Mouse (Mus musculus) heart, adult 10 weeks (tissue): ENCODE data around the gene 1700019A02Rik. TPM values are rescaled to one million over a fixed set of nuclear protein-coding genes. Genes with fewer than 3 reads are reported as not detected.

Experiments
- polyA plus RNA-seq: library from polyadenylated mRNA; stranded (reverse); fragments of 350-450 nt; fragmentation: Illumina TruSeq; extraction: RNeasy Lipid Tissue Mini Kit (QIAGEN cat#74804); gene quantifications from one replicate; pipeline ENCODE4 v1.2.3, GENCODE M21; 2014; ENCODE audit warnings: low read depth, low replicate concordance

The 1700019A02Rik gene
- polyA plus RNA-seq, result not detected

DNA sequence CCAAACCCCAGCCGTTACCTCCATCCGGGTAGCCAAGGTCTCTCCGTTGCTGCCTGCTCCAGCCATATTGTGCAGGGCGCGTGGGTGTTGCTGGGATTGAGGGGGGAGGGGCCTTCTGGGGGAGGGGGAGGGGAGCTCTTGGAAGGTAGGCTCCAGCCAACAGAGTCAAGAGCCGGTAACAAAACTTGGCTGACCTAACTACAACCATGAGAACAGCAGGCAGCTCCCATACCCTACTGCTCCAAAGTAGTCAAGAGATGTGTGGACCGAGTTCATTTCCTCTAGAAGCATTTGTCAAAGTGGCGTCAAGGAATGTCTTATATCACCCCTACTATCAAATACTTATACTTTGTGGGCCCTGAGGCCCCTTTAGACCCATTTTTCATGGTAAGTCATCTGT is at the start of gene 1700019A02Rik:
Gene 1700019A02Rik, minus strand, starts transcription at position 101 of the 400 bp plus-strand sequence.

Other genes with a start within 250 kb of the 1700019A02Rik start
- gene 1700019D03Rik, start 167.5 kb downstream of the 1700019A02Rik start, polyA plus RNA-seq, result 1.2 TPM
- gene Mstn, start 126.0 kb downstream of the 1700019A02Rik start, polyA plus RNA-seq, result 0.37 TPM
- gene Pms1, start 109.4 kb upstream of the 1700019A02Rik start, polyA plus RNA-seq, result 3.5 TPM
- gene Ormdl1, start 109.5 kb upstream of the 1700019A02Rik start, polyA plus RNA-seq, result 16.7 TPM
- gene Gm28778, start 109.5 kb upstream of the 1700019A02Rik start, polyA plus RNA-seq, result not detected
- gene Osgepl1, start 126.0 kb upstream of the 1700019A02Rik start, polyA plus RNA-seq, result 78.7 TPM
- not detected for gene Asdurf, start 165.0 kb upstream of the 1700019A02Rik start, polyA plus RNA-seq
- not detected for gene Gm28551, start 165.0 kb upstream of the 1700019A02Rik start, polyA plus RNA-seq
- 83.3 TPM for gene Asnsd1, start 165.1 kb upstream of the 1700019A02Rik start, polyA plus RNA-seq